Mouse (Mus musculus) midbrain, embryonic 16.5 days (tissue): ENCODE measurements around the gene Kctd18. TPM values are rescaled to one million over a fixed set of nuclear protein-coding genes. Genes with fewer than 3 reads are reported as not detected.

ENCODE experiments used
- ATAC-seq: fragments of 200-750 bp; cut with Nextera tagmentation; 2 replicates; pipeline ENCODE4 v1.8.0; 2017; ENCODE audit warnings: moderate TSS enrichment
- H3K27ac ChIP-seq: fragments of 300-500 bp; sonication (generic); 2 replicates; pipeline ENCODE4 v1.5.1; 2014; ENCODE audit warnings: mild to moderate bottlenecking, low read length, mixed read lengths
- H3K27me3 ChIP-seq: fragments of 300-500 bp; sonication (generic); 2 replicates; pipeline ENCODE4 v1.6.1; 2014; ENCODE audit warnings: low read depth, low read length, mixed read lengths; ENCODE audit not compliant: control insufficient read depth, insufficient read depth
- H3K36me3 ChIP-seq: fragments of 300-500 bp; sonication (generic); 2 replicates; pipeline ENCODE4 v1.6.1; 2014; ENCODE audit warnings: mild to moderate bottlenecking, low read length, moderate library complexity, mixed read lengths; ENCODE audit not compliant: control insufficient read depth, insufficient read depth
- H3K4me1 ChIP-seq: fragments of 300-500 bp; sonication (generic); 2 replicates; pipeline ENCODE4 v1.6.1; 2014; ENCODE audit warnings: mild to moderate bottlenecking, low read length, mixed read lengths; ENCODE audit not compliant: control insufficient read depth, insufficient read depth
- H3K4me2 ChIP-seq: fragments of 300-500 bp; sonication (generic); 2 replicates; pipeline ENCODE4 v1.6.1; 2014; ENCODE audit warnings: mild to moderate bottlenecking, low read length, mixed read lengths
- H3K4me3 ChIP-seq: fragments of 300-500 bp; sonication (generic); 2 replicates; pipeline ENCODE4 v1.5.1; 2014; ENCODE audit warnings: low read depth, mild to moderate bottlenecking, low read length, moderate library complexity, mixed read lengths
- H3K9ac ChIP-seq: fragments of 300-500 bp; sonication (generic); 2 replicates; pipeline ENCODE4 v1.6.1; 2014; ENCODE audit warnings: low read depth, low read length, mixed read lengths
- H3K9me3 ChIP-seq: fragments of 300-500 bp; sonication (generic); replicated peaks from 2 replicates; pipeline ENCODE4 v1.6.1; 2014; ENCODE audit warnings: mild to moderate bottlenecking, low read length, mixed read lengths; ENCODE audit not compliant: control insufficient read depth, poor library complexity, severe bottlenecking
- WGBS: fragments of 180-500 bp; shearing (Covaris S2); extraction: QIAGEN DNeasy Blood & Tissue Kit; methylation state at CpG from one replicate; pipeline ENCODE4 v1.1.7; 2014; 5-methylcytosine and 5-hydroxymethylcytosine counted together
- polyA plus RNA-seq: library from polyadenylated mRNA; unstranded; fragments of >200 nt; fragmentation: Nextera tagmentation; extraction: Ambion mirVana; gene quantifications from 2 replicates; pipeline ENCODE4 v1.2.1, GENCODE M21; 2015

The Kctd18 gene
- polyA plus RNA-seq, 1 experiment from 2014 or later: 34.5 TPM

DNA sequence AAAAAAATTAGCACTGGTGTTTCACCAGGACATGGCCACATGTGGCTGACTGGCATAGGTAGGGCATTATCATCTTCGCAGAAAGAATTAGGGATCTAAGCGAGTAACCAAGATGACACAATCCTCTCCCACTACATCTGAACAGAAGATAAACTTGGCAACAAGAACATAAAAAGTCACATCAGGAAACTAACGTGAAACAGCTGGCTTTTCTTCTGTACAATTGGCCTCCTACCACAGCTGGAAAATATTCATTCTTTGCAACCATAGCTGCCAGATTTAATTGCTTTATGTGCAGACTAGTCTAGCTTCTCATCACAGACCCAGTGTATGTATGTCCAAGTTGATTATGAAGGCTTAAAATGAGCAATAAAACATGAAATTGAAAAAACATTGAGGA, 112.8 kb downstream of the Kctd18 start:
- H3K4me3 ChIP-seq: no peak overlapping the region
- no peak for ATAC-seq
- peaks cover 12% of the 10 kb centered on the region for H3K36me3 ChIP-seq
- no peaks in the 10 kb centered on the region for H3K9me3 ChIP-seq
- no peaks in the 10 kb centered on the region for H3K4me1 ChIP-seq
- H3K27ac ChIP-seq: no peak overlapping the region
- no peak overlapping the region for H3K9ac ChIP-seq
- no peak overlapping the region for H3K4me2 ChIP-seq
- H3K27me3 ChIP-seq: no peaks in the 10 kb centered on the region
- 84% methylated on average over 3 of the region's 3 CpGs for WGBS

Other genes with a start within 250 kb of the Kctd18 start
- 83.6 and 88.7 TPM in 2 replicates for gene Spats2l, start 244.8 kb downstream of the Kctd18 start, polyA plus RNA-seq
- gene Sgo2a, start 23.0 kb downstream of the Kctd18 start, polyA plus RNA-seq: 2.0 and 3.2 TPM in 2 replicates
- 0.11 and 0.18 TPM in 2 replicates for gene Aox1, start 11.0 kb upstream of the Kctd18 start, polyA plus RNA-seq
- 0.23 and 0.53 TPM in 2 replicates for gene Aox3, start 94.2 kb upstream of the Kctd18 start, polyA plus RNA-seq
- gene Aox4, start 191.4 kb upstream of the Kctd18 start, polyA plus RNA-seq: 0.28 and 0.53 TPM in 2 replicates